Mouse (Mus musculus): ENCODE measurements around the gene Ugdh.
"Not testable (repeated sequence)": the region's sequence is repeated elsewhere in the genome, so short reads cannot be mapped to it uniquely, and the experiment has no call there.

The Ugdh gene

DNA sequence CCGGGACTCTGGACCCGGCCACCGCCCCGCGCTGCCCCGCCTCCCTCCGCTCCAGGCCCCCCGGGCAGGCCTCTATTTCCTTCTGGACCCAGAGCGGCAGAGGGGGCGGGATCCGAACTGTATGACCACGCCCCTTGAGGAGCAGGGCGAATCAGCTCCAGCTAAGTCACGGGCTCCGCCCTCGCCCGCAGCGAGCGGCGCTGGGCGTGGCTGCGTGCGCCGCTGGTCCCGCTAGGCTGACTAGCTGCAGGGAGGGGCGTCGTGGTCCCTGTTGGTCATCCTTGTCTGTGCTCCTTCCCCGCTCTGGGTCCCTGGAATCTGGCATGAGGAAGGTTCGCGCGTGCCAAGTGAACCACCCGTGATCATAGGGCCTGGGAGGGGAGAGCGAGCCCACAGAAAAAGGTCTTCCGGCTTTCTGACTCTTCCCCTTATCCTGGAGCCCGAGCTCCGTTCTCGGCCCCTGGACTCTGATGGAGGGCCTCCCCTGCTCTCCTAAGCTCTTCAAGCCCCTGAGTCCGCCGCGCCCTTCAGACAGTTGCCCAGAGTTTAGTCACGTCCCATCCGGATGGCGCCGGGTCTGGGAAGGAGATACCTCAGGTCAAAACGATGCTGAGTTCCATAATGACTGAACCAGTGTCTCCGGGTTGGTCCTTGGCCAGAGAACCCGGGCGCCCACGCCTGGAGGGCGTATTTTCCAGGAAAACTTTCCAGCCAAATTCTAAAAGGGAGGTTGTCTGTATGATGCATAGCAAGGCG, at the start of gene Ugdh:
Gene Ugdh, minus strand, starts transcription at position 144 of the 756 bp plus-strand sequence.
- peak; percentile 83 to 91 for DNase-seq (ENCODE audit: low spot score in 2 of 2)

DNA sequence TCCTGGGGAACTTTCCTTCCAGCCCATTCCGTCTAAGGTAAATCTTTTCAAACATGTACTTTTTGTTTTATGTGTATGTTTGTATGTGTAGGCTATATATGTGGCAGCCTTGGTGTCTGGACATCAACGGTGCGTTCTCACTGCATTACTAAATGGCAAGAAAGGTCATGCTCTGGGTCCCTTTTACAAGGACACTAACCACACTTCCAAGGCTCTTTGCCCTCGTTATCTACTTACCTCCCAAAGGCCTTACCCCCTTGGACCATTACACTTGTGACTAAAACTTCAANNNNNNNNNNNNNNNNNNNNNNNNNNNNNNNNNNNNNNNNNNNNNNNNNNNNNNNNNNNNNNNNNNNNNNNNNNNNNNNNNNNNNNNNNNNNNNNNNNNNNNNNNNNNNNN, 47.2 kb upstream of the Ugdh start:
- DNase-seq (ENCODE audit: low spot score in 2 of 2), result no peak

DNA sequence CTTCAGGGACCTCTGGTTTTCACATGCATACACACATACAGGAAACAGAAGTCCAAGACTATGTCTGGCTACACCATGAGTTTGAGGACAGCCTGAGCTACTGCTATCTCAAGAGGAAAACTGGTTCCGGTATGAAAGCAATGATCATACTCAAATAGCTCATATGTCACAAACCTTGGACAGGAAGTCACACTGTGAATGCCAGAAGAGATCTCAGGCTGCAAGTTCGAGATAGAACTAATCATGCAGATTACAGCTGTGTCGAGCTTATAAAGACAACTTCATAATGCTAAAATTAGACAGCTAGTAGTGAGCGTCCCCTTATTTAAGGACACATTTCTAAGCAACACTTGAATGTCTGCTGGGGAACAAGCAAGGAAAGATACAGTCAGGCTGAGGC, 44.8 kb upstream of the Ugdh start:
- DNase-seq (ENCODE audit: low spot score in 2 of 2), result no peak

DNA sequence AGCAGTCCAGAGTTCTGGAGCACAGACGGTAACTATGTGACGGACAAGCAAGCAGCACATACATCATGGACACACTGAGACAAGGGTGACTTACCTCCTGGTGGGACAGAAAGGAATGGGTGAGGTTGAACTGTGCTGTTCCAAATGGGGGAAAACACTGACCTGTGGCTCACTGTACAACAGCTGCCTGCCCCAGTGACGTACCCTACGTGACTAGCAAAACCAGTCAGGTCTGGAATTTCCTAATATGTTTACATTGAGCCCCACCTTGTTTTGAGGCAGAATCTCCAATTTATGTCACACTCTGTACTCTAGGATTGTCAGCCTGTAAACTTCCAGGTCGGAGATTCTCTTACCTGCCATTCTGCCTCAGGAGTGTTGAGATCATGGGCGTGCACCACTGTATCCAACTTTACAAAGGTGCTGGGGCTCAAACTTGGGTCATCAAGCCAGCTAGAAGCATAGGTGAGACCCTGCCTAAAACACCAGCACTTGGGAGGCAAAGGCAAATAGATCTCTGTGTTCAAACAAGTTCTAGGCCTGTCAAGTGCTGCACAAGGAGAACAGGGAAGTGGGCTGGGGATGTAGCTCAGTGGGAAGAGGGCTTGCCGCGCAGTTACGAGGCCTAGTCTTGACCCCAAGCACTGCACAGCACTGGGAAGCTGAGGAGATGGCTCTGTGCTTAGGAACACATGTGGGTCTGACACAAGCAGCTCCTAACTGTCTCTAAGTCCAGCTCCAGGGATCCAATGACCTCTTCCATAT, 44.1 kb upstream of the Ugdh start:
- DNase-seq (ENCODE audit: low spot score in 2 of 2), result no peak

DNA sequence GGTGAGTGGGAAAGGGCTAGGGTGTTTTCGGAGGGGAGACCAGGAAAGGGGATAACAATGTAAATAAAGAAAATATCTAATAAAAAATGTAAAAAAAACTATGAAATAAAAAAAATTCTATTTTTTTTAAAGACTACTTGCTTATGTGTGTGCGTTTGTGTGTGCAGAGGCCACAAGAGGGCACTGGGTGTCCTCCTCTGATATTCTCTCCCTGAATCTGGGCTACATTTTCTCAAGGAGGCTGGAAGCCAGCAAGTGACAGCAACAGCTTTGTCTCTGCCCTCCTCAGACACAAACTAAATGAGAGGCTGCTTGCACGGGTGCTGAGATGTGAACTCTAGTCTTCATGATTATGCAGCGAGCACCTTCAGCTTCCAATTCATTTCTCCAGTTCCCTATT, 42.5 kb upstream of the Ugdh start:
- DNase-seq (ENCODE audit: low spot score in 2 of 2), result no peak

DNA sequence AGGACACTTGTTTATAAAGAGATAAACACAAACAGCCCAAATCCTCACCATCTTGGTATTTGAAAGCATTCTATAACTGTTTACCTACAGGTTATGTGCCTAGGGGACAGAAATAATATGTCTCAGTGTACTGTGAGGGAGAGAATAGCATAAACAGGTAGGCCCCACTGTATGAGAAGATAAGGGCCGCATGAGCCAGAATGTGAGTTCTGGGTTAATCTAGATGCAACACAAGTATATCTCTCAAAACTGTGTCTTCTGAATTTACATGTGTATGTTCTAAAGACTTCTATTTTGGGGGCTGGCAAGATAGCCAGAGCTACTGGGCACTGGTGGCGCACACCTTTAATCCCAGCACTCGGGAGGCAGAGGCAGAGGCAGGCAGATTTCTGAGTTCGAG, 41.0 kb upstream of the Ugdh start:
- not testable (repeated sequence) for DNase-seq (ENCODE audit: low spot score in 2 of 2)

DNA sequence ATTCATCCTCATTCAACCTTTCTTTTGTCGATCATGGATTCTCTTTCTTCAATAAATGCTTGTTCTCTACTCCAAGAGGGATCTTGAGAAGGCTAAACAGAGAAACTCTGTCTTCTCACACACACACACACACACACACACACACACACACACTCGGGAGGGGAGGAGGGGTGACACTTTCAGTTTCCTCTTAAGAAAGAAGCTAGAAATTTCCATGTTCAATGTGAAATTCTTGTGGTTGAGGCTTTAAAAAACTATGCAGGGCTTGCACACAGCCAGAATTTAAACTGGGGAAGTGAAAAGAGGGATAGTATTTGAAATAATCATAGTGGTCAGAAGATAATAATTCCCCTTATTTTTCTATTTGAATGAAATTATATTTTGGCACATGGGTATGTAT, 40.1 kb upstream of the Ugdh start:
- DNase-seq (ENCODE audit: low spot score in 2 of 2), result no peak

DNA sequence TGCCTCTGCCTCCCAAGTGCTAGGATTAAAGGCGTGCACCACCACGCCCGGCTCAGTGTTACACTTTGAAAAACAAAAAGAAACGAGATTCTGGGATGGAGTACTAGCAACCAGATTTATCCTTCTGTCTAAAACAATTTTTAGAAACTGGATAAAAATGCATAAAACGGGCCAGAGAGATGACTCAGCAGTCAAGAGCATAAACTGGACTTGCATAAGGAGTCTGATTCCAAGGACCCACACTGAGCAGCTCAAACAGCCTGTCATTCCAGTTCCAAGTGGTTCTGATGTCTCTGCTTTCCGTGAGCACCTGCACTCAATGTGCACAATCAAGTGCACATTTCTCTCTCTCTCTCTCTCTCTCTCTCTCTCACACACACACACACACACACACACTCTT, 34.0 kb upstream of the Ugdh start:
- DNase-seq (ENCODE audit: low spot score in 2 of 2), result no peak

DNA sequence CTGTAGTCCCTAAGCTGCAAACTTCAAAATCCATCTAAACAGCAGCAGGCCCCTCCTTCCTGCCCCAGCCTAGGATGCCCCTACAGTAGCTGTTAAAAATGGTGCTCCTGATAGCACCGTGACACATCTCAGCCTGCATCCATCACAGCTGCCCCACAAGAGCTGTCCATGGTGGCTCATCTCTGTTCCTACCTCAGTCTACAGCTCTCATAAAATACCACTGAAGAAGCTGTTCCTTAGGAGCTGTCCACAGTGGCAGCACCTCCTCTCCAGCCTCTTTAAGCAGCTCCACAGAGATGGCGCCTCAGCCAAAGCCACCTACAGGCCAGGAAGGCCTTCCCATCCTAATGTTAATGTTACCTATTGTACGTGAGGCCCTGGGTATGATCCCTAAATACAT, 31.2 kb upstream of the Ugdh start:
- DNase-seq (ENCODE audit: low spot score in 2 of 2), result no peak

DNA sequence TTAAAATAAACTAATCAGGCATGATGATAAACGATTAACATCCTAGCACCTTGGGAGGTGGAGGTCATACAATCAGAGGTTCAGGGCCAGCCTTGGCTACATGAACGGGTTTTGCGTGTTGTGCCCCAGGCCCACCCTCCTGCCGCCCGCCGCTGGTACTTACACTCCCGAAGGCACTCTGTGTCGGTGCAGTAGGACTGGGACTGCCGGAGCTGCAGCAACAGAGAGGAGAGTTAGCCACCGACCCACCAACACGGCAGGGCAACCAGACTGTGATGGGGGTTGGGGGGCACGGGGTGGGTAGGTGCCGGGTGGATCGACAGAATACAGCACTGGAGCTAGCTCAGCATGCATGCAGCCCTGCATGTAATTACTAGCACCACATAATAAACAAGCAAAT, 24.6 kb upstream of the Ugdh start:
- no peak for DNase-seq (ENCODE audit: low spot score in 2 of 2)

DNA sequence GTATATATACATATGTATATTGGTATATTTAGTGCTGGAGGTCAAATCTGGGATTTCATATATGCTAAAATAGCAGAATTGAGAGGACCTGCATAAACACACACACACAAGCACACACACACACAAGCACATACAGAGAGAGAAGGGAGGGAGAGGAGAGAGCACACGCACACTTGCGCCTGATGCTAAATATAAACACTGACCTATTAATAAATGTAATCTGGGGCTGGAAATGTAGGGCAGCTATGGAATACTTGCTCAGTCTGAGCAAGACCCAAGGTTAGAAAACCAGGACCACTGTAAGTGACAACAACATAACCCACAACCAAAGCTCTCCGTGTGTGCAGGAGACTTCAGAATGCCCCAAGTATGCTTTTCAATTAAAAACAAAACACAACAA, 23.7 kb upstream of the Ugdh start:
- no peak for DNase-seq (ENCODE audit: low spot score in 2 of 2)

DNA sequence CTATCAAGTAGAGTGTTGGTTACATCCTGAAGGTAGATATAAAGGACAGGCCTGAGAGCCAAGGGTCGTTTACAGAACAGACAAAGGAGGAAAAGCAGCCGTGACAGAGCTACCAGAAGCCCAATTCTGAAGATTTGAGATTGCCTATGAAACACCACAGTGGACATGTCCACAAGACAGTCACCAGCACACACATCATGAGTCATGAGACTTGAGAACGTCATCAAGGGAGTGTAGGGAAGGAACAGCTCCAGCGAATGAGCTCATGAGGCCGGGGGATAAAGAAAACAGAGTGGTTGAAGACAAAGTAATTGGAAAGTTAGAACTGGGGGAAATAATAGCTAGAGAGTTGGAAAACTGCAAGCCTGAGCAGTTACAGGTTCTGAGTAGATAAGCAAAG, 22.1 kb upstream of the Ugdh start:
- no peak for DNase-seq (ENCODE audit: low spot score in 2 of 2)

DNA sequence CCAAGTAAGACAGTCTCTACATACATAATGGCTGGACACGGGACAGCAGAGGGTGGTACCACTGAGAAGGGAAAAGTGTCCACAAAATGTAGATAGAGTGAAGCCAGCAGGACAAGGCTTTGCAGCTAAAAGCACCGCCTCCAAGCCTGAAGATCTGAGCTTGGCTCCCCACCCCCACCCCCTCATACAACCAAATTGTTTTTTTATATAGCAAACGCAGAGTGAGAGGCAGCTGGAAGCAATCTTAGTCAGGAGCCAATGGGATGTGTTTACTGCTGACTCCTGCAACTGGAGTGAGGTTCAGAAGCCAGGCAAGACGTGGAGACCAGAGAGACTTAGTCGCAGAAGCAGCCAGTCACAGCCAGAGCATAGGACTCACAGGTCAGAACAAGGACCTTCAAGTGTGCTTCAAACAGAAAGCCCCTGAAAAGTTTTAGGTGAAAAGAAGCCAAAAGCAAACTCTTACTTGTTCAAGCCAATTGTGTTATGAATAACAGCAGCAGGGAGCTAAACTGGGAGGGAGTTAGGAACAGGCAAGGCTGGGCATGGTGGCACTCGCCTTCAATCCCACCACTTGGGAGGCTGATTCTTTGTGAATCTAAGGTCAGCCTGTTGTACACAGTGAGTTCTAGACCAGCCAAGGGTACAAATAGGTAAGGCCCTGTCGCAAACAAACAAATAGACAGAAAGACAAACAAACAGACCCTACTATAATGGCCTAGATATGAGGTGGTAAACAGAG, 21.5 kb upstream of the Ugdh start:
- no peak for DNase-seq (ENCODE audit: low spot score in 2 of 2)

DNA sequence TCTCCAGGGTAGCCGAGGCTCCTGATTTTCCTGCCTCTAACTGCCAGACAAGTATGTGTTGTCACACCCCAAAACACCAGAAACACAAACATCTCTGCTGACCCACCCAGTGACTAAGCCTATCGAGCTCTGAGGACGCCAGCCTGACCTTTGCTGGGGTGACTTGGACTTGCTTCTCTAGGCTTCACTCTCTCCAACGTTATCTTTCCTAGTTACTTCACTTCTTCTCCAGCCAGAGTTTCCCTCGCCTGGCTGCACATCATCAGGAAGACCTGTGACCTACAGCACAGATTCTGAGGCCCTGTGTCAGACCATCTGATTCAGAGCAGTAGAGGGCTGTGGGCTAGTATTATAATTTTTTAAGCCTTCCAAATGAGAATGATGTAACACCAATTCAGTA, 19.0 kb upstream of the Ugdh start:
- DNase-seq (ENCODE audit: low spot score in 2 of 2), result no peak

DNA sequence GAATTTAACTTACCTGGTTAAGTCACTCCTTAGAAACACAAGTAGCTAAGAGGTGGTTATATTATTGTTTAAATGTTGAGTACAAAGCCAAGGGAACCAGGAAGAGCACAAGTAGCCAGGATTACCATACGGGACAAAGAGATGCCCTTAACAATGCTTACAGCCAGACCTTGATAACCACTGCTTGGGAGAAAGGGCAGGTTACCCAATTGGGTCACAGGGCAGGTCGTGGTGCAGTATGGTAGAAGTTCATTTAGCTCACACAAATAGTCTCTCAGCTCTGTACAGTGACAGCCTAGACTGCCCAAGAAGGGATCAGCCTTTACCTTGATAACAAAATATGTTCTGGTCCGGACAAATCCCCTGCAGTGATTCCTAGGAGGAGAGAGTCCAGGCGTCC, 13.2 kb upstream of the Ugdh start:
- DNase-seq (ENCODE audit: low spot score in 2 of 2), result no peak

DNA sequence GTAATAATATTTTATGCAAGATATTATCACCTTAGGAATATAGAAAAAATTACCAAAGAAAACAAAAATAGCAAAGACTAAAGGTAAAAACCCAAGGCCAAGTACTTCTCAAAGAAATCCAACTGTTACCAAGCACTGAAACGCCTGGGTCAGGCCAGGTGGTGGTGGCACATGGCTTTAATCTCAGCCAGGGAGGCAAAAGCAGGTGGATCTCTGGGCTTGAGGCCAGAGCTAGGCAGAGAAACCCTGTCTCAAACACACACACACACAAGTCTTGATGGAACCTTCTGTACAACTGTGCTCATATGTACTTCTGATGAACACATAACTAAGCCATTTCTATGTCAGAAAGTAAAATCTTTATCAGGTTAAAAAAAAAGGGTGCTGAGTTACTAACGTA, 12.1 kb upstream of the Ugdh start:
- no peak for DNase-seq (ENCODE audit: low spot score in 2 of 2)

DNA sequence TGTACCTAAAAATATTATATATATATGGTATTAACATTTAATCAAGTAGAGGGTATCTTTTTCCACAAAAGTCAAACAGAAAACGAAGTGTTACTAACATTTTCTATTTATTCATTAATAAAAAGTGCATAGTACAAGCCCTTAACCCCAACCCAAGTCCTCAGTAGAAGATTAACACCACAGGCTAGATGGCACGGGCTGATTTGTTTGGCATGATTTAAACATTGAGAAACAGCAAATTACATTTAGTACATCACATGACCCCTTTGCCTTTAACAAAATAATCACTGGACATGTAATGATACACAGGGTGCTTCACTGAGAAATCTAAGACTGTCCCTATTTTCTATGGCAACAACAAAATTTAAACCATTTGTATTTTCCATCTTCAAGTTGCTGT, 11.0 kb upstream of the Ugdh start:
- no peak for DNase-seq (ENCODE audit: low spot score in 2 of 2)

DNA sequence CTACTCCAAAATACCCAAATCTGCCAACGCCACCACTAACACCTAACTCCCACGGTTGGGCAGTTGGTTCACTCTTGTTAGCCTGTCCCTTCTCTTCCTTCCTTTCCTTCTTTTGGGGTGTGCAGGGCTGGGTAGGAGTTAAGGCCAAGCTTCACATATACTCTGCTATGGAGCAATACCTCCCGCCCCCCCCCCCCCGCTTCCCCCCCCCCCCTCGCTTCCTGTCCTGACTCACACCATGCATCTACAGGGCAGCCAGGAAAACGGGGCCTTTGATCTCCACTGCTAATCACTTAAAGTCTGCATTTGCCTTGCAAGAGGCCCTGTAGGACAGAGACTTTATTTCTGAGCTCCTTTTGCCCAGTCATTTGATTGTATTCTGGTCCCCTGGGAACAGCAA, 9.2 kb upstream of the Ugdh start:
- DNase-seq (ENCODE audit: low spot score in 2 of 2), result no peak

DNA sequence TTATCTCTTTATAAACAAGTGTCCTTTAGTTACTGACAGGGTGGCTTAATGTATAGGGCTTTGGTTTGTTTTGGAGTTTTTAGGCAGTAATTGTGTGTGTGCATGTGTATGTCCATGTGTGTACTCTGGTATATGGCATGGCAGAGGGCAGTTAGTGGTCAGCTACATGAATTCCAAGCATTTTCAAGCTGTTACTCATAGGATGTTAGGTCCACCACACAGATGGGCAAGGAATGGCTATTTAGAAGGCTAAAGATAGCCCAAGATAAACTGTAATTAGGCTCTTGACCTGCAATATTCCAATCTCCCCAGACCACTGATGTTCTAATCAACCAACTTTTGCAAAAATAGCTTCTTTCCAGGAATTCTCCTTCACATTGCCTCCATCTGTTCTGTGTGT, 2.3 kb upstream of the Ugdh start:
- DNase-seq (ENCODE audit: low spot score in 2 of 2), result no peak

DNA sequence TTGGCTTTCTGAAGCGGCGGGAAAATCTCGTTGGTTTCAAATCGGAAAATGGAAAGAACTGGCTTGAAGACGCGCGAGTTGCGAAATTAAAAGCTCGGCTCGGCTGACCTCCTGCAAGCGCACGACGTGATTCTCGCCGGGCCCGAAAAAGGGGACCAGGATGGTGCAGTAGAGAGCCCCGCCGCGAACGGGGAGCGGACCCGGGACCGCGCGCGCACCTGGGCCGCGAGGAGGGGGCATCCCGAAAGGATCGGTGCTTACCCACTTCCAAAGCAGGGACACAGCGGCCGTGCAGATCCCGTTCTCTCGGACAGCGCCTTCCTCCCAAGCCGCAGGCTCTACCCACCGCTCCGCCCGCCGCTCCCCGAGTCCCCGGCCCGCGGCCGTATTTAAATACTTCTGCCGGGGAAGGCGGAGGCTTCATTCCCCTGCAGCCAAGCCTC, 365 bp downstream of the Ugdh start:
- peak in 1 of 2 experiments; percentile 16 for DNase-seq (ENCODE audit: low spot score in 2 of 2)

DNA sequence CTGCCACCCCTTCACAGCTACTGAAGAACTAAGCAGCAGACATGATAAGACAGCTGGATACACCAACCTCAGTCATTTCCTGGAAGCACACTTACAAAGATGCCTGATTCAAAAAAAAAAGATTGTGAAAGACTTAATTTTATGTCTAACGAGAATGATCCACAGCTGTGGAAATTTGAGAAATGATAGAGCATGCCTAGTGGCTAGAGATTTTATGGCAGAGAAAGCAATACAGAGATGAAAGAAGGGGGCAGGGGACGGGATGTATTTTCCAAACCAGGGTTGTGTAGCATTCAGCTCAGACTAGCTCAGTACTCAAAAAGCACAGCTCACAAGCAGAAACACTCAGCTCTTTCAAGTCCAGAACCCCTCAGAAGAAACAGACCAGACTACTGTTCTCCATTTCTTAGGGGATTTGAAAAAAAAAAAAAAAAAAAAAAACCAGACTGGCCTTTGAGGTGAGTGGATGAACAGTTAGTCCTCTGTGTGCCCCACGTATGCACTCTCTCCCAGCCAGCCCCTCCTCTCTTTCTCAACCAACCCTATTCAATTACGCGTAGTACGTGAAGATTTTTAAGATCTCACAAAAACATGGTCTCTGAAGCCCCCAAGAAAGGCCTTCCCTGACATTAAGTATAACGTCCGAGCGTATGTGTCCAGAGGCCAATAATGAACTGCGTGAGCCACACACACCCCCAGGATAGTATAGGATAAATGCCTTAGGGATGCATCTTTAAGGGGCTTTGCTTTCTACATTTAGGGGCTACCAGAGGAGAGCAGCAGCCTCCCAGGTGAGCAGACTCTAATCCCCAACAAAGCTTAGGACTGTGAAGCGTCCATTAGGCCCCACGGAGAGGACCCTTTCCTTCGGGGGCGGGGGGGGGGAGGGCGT, 1.0 kb downstream of the Ugdh start:
- no peak for DNase-seq (ENCODE audit: low spot score in 2 of 2)

DNA sequence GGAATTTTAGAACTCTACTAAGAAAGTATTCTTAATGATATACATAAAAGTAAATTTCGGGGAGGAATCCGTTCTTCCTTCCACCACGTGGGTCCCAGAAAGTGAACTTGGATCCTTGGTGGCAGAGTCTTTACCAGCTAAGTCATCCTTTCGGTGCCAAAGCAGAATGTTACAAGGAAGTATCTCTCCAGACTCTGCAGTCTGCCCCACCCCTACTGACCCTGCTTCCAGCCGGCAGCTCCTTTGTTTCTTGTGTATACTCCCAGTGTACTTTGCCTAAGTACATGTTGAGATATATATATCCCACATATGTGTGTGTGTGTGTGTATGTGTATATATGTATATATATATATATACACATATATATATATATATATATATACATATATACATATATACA, 6.3 kb downstream of the Ugdh start:
- DNase-seq (ENCODE audit: low spot score in 2 of 2), result no peak

All from frontal cortex, postnatal 25 days (tissue).